Mouse (Mus musculus) R1 (cell line): ENCODE results near the gene Dnm1.
A peak's percentile ranks its signal among the peaks of the same experiment; 100 is the strongest.

Source experiments
- DNase-seq: peaks from one replicate; pipeline ENCODE4 v3.0.0-alpha.2; 2018; ENCODE audit warnings: low read depth, low spot score

The Dnm1 gene

DNA sequence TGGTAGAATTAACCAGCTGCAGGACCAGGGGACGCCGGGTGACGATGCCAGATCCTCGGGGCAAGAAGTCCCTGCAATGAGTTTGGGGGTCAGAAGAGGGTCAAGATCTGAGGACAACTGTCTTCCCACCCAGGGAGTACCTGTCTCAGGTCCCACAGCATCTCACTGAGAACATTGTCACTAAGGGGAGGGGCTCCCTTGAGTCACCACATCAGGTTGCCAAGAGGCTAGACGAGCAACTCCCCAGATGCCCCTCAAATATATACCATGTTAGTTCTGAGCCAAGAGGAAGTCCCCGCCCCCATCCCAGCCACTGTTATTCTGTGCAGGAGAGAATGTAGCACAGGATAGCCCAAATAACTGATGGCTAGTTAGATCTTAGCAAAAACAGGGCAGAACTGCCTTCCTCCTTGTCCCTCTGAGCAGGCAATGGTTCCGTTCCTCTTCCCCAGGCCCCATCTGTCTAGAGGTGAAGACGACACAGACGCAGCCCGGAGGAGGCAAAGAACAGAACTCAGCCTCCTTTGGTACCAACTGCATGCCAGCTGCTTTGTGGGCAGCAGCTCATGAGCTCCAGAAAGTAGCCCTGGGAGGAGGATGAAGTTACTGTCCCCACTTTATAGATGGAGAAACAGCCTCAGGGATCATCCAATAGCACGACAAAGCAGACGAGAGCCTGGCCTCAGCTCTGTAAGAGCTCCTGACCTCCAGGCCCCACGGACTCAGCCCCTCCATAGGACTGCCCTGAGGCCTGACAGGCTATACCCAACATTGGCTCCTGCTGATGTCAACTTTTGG is 12.1 kb downstream of the Dnm1 start:
- no peak for DNase-seq

DNA sequence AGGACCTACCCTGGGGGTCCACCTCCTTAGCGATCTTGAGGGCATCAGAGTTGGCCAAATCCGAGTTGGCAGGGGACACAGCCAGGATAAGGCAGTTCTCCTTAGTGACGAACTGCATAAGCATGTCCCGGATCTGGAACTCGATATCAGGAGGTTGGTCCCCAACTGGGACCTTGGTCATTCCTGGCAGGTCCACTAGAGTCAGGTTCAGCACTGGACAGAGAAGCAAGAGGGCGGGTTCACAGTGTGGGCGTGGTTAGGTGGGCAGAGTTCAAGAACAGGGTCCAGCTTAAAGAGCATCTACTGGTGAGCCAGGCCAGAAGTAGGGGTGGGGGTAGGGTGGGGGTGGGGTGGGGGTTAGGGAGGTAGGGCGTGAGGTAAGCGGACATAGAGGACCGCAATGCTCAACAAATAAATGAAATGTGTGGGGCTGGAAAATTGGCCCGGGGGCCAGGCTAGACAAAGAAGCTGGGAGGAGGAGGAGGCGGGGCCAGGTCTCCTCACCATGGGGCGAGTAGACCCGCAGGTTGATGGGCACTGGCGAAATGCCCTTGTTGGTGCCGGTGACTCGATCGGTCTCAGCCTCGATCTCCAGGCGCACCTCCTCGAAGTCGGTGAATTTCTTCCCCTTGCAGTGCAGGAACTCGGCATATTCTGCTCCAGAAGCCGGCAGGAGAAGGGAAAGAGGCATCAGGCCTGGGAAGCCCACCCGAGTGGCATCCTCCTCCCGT is 13.1 kb downstream of the Dnm1 start:
- DNase-seq, result no peak

DNA sequence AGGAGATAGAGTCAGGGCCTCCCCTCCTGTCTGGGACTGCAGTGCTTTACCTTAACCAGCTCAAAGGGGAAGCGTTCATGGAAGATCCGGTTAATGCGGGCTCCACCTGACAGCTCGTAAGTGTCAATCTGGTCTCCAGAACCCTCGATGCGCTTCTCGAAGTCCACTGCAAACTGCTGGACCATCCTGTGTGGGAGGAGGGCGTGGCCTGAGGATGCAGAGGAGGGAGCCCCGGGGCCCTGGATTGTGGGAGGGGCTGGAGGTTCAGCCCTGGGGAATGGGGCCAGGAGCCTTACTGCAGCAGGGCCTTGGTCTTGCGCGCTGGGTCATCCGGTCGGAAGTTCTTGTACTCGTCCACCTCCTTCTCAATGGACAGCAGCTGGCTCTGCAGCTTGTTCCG is 17.2 kb downstream of the Dnm1 start:
- no peak for DNase-seq

DNA sequence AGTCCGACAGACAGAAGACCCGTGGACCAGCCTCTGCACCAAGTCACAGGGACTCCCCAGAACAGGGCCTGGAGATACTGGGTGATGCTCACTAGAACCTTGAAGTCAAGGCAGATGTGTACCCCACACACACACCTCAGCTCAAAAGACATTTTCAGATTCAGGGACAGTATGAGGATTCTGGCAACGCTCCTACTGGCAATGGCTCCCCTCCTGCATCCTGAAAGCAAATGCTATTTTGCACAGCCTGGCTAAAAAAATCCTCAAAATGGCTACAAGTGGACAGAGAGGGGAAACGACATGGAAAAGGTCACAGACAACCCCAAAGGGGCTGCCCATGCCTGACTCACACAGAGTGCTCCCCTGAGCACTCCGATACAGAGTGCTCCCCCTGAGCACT is 21.0 kb downstream of the Dnm1 start:
- DNase-seq, result no peak

DNA sequence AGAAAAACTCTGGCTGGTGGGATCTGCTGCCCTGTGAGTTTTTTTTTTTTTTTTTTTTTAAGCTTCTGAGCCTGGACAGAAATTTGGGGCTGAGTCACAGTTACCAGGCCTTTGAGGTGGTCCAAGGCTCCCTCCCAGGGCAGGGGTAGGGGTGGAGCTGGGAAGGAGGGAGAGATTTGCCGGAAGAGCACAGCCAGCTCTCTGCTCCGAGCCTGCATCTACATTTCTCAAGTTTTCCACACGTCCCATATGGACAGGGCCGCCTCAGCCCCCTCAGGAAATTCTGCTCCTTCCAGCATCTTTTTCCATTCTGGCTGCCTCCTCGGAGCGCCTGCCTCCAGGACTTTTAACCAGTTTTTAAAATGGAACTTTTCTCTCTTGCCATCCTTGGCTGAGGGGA is 23.6 kb downstream of the Dnm1 start:
- DNase-seq, result no peak

DNA sequence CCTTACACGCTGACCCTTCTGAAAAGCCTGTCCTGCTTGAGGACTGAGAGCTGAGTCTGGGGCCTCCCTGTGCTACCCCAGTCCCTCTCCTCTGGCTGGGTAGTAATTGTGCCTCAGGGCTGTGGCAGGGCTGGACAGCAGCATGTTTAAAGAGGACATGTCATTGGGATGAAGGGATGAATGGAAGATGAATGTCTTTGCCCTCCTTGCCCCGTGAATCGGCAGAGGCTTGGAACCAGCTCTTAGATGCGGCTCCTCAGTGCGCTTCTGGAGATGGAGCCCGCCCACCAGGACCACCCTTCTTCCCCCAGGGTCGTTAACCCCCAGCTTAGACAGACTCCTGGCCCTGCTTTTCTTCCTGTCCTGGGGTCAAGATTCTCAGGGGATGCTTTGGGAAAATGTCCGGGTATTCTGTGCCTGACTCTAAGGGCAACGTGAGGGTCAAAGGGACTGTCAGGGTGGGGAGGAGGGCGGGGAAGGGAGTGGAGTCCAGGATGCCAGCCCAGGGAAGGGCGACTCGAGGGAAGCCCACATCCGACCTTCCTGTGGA is 24.2 kb downstream of the Dnm1 start:
- DNase-seq, result no peak

DNA sequence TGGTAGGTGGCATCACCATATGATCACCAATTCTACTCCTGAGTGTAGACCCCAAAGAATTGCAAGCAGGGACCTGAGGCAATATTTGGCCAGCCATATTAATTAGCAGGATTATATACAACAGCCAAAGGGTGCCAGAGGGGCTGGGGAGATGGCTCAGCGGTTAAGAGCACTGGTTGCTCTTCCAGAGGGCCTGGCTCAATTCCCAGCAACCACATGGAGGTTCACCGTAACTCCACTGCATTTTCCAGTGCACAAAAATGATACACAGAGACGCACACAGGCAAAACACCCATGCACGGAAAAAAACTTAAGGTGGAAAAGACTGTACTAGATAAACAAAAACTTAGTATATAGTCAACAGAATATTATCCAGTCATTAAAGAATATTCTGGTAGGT is 25.9 kb downstream of the Dnm1 start:
- no peak for DNase-seq

DNA sequence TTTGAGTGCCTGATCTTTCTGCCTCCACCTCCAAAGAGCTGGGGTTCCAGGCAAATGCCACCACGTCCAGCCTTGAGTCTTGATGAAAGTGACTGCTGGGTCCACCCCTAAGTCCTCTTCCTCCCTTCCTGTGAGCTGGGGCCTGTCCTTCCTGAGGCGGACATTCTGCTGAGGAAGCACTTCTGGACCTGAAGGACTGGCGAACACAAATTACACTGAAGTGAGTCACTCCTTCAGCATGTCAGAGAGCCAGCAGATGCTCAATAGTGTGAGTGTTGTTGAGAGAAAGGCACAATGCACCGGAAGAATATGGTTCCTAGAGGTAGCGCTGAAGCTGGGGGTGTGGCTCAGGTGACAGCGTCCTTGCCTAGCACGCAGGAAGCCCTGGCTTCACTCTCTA is 27.8 kb downstream of the Dnm1 start:
- DNase-seq, result no peak

DNA sequence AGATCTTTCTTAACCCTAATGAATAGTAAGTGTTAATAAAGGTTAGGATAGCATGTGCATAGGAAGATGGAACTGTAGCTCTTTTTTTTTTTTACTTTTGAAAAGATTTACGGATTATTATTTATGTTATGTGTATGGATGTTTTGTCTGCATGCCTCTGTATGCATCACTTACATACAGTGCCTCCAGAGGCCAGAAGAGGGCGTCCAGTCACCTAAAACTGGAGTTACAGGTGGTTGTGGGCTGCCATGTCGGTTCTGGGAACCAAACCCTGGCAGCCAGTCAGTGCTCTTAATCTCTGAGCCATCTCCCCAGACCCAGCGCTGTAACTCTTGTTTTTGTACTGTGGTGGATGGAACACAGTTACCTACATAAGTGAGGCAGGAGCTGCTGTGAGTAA is 28.8 kb downstream of the Dnm1 start:
- DNase-seq, result peak; percentile 52

DNA sequence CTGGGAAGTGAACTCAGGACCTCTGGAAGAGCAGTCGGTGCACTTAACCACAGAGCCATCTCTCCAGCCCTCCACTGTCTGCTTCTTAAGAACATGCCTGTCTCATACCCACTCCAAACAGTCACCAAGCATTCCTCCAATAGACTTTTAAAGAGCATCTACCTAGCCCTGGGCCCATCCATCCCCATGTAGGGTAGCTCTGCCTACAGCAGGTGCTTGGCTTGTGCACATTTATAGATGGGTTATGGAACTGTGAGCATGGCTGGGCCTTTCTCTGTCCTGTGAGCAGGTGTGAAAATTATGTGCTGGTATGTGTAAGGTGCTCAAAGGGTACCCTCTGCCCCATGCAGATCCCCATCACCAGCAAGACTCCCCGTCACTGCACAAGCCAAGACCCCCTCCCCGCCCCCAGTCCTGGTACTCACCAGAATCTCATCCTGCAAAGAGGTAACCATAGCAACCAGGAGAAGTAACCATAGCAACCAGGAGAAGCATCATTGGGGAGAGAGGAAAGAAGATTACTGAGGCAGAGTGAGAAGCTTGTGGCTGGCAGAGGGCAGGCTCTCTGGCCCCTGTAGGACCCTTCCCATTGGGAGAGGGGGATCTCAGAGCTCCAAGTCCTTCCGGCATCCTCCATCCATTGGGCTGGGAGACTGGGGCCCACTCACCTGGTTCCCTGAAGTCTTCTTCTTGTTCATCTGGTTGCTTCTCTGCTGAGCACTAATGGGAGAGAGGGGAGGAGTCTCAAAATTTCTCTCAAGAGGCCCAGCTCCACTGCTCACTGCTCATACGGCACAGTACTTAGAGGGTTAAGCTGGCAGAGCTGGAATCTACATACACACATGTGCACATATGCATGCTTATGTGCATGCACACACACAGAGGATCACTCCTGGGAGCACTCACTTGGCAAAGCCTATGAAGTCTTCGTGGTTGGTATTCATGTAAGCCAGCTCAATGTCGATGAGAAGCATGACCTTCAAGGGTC is 30.1 kb downstream of the Dnm1 start:
- DNase-seq, result no peak

DNA sequence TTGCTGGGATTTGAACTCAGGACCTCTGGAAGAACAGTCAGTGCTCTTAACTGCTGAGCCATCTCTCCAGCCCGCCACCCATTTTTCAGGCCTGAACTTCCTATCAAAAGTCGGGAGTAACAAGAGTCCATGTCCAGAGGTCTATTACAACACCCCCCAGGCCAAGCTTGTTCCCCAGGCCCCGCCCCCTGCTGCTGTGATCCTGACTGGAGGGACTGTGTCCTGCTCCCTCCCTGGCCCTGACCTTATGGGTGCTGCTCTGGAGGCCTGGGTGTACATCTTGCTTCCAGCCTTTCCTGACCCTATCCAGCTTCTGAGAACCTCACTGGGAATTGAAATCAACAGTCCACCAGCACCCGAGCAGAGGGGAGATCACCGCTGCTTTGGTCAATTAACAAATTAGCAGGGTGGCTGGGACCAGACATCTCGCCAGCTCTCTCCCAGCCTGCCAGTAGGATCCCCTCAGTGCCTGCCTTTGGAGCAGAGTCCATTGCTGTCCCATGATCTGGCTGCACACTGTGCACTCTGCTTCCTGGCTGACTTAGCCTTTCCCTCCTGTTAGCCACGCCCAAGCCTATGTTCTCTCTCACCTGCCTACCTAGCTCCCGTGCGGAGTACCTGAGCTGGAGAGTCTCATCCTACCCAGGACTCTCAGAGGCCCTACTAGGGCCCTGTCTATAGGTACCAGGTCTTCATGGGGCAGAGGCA is 31.4 kb downstream of the Dnm1 start:
- DNase-seq, result no peak

DNA sequence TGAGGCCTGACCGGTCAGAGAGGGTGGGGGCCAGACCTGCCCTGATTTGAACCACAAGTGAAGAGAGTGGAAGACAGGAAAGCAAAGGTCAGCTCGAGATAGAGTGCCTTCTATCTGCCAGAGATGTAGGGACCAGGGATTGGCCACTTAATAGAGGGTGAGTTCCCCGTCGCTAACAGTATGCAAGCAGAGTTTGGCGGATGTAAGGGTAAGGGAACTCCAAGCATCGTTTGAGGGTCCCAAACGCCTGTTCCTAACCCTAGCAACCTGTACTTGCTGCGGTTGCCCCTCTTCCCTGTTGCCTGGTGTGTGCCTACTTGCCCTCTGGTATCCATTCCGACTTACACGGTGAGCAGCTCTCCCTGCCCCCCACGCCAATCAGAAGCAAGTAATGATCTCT is 32.4 kb downstream of the Dnm1 start:
- DNase-seq, result no peak

DNA sequence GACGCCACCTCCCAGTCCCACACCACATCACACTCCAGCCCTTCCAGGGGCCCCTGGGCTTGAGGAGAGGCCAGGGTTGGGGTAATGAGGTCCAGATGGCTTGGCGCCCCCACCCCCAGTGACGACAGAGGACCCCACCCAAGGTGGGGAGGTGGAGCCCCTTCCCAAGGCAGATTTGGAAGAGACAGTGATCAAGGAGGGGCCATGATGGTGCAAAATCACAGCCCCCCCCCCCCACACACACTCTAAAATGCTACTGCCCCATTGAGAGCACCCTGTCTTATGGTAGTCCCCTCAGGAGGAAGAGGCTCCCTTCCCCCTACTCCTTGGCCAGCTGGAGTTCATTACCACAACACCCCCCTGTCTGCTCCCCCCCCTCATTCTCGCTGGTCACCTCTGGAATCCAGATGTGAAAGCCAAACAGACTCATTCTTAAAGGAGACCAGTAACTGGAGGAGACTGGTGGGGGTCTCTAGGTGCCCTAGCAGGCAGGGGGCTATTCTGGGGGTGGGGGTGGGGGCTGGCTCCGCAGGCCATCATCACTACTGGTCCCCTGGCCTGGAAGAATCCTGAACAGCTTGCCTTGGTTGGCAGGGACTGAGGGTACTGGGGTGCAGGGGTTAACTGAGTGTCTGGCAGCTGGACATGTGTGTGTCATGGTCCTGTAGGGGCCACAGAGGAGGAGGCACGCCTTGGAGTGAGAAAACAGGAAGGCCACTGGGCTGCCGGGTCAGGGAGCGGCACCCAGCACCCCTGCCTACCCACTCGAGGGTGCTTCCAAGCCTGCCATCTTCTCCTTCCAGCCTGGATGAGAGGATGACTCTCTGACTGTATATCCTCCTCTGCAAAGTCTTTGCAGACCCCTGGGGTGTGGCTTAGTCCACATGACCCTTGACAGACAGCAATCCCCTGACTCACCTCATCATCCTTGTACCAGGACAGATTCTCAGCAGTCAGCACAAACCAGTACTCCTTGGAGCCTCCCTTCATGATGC is 33.3 kb downstream of the Dnm1 start:
- DNase-seq, result no peak

DNA sequence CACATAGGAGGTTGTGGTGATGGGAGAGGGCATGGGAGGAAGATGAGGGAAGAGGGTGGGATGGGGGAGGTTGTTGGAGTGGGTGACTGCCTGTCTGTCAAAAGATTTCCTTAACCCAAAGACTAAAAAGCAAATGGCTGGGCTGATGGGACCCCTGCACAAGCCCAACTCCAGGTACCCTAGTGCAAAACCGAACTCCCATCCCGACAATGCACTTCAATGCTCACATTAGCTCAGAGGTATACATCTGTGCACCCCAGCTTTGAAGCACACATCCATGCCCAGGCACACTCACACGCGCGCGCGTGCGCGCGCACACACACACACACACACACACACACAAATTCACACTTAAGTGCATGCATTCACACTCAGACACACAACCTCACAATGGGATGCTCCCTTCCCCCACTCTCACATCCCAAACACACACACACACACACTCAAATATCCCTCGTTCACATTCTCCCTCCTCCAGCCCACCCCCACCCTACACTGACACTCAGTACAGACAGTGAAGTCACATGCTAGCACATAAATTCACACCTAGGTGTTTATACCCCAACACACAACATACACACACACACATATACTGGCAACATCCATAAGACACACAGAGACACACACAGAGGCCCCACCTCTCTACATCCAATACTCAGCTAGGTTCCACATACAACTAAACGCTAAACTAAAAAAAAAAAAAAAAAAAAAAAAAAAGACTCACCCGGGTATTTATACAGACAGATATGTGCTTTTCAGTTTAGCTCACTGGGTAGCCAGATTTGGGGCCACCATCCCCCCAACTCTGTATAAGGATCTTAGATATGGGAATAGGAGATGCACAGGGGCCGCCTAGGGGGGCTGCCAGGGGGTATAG is 34.2 kb downstream of the Dnm1 start:
- DNase-seq, result no peak

DNA sequence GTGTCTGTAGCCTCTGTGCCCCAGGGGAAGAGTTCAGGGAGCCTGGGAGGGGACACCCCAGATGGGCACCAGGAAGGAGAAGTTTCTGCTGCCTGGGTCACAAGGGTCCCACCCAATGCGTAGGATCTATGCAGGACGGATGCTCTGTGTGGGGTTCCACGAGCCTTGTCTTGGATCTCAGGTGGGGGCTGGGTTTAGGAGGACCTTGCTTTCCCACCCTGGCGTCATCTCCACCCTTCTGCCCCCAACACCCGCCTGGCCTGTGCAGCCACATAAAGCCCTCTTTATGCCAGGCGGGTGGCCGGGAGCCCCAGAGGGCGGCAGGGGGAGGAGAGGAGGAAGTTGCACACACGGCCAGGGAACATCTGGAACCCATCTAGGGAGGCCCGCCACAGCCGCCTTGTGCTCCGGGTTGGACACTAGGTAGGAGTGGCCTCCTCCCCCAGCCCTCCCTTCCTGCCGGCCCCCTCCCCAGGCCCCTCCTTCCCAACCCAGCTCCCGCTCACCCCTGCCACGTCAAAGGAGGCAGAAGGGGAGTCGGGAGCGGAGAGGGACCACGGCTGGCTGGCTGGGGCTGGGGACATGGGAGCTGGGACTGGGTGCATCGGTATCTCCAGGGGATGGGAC is 35.2 kb downstream of the Dnm1 start:
- peak; percentile 56 for DNase-seq

DNA sequence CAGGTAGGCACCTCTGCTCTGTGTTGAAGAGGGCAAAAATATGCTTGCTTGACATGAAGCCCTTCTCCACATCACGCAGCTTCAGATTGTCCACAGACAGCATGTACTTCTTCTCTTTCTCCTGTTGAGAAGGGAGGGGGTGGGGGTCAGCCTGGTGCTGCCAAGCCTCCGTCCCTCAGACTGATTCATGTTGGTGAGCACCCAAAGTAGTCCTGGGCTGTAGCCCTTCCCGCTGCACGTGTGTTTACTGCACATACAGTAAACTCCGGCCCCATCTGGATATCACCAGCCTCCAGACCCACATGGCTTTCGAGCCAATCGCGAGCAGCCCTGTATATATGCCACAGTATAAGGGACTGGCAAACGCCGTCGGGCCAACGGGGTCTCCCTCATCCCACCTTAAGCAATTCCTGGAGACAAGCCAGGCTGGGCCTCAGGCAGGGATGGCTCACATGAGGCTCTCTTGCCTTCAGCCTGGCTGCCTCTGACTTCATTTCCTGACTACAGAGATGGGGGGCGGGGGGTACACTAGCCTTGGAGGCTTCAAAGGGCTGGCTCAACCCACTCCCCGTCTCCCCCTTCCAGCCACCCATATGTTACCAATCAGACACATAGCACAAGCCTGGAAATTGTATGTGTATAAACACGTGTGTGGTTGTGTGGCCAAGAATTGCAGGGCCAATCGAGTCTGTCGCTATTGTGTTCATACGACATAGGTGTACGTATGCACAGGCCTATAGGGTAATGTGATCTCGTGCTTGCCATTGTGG is 36.1 kb downstream of the Dnm1 start:
- DNase-seq, result no peak

DNA sequence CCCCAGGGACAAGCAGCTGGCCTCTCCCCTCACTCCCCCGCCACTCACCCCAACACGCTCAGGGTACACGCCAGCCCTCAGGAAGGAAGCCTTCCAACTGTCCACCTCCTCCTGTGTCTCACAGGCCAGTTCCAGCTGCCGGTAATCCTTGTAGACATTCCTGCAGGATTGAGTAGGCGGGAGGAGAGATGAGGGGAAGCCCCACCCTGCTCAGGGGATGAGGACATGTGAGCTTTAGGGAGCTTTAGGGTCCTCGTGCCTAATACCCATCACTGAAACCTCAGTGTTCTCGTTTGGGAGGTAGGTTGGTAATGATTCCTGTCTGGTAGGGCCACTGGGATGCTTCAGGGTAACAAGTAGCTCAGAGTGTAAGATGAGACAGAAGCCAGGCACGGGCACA is 37.4 kb downstream of the Dnm1 start:
- DNase-seq, result no peak

DNA sequence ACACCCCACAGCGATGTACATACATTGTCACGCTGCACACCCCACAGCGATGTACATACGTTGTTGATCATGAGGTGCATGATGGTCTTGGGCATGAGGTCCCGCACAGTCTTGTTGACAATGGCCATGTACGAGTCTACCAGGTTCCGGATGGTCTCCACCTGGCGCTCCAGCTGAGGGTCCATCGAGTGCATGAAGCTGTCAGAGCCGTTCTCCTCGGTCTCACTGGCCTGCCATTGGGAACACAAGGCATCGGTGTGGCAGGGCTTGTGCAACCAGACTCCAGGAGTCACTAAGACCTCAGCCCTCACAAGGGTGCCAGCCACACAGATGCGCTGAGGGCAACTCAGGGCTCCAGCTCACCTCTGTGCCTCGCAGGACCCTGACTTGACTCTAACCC is 38.3 kb downstream of the Dnm1 start:
- DNase-seq, result no peak
